Mouse (Mus musculus) CH12.LX (cell line): ENCODE data around the gene Cryl1. TPM values are rescaled to one million over a fixed set of nuclear protein-coding genes. Genes with fewer than 3 reads are reported as not detected.

Source experiments
- DNase-seq: peaks from one replicate; pipeline ENCODE4 v3.0.0-alpha.2; 2013; ENCODE audit errors: extremely low read depth
- H3K27ac ChIP-seq: 2 replicates; pipeline ENCODE4 v1.5.1; 2012; ENCODE audit warnings: low read depth, mild to moderate bottlenecking, control low read depth, moderate library complexity; ENCODE audit not compliant: insufficient read depth
- H3K27me3 ChIP-seq: replicated peaks from 2 replicates; pipeline ENCODE3; 2012; ENCODE audit warnings: inconsistent platforms
- H3K36me3 ChIP-seq, 2 experiments: replicated peaks in 1 of 2; 2 replicates each; pipeline versions ENCODE3 to v1.6.1; 2012; ENCODE audit warnings: inconsistent platforms in 1 of 2, low read length in 1 of 2, mild to moderate bottlenecking in 1 of 2, mixed read lengths in 1 of 2, moderate library complexity in 1 of 2; ENCODE audit not compliant: control insufficient read depth in 1 of 2, insufficient read depth in 1 of 2
- H3K4me1 ChIP-seq, 2 experiments: 2 replicates each; pipeline ENCODE4 v1.6.1; 2012; ENCODE audit warnings: inconsistent platforms in 1 of 2, moderate library complexity in 1 of 2; ENCODE audit not compliant: insufficient read depth in 2 of 2, control insufficient read depth in 1 of 2
- H3K4me2 ChIP-seq: 2 replicates; pipeline ENCODE4 v1.6.1; 2012; ENCODE audit warnings: low read depth, mild to moderate bottlenecking, control low read depth; ENCODE audit not compliant: poor library complexity, insufficient read depth, severe bottlenecking
- H3K4me3 ChIP-seq, 3 experiments: fragments of 150-350 bp in 1 of 3; sonication (generic) in 1 of 3; replicated peaks in 1 of 3; 2 replicates each; pipeline versions ENCODE3 to v1.5.1; 2011 to 2012; ENCODE audit warnings: low read depth in 2 of 3, low read length in 2 of 3, mild to moderate bottlenecking in 2 of 3, moderate library complexity in 2 of 3, control low read depth in 1 of 3, improper control_type of control experiment in 1 of 3, inconsistent platforms in 1 of 3, mixed read lengths in 1 of 3; ENCODE audit not compliant: poor library complexity in 1 of 3
- H3K79me2 ChIP-seq: replicated peaks from 2 replicates; pipeline ENCODE4 v1.6.1; 2012; ENCODE audit warnings: mild to moderate bottlenecking, moderate library complexity; ENCODE audit not compliant: control insufficient read depth, poor library complexity, insufficient read depth, severe bottlenecking; ENCODE audit errors: extremely low read depth
- H3K9ac ChIP-seq: 2 replicates; pipeline ENCODE4 v1.6.1; 2012; ENCODE audit warnings: low read depth, mild to moderate bottlenecking, control low read depth, moderate library complexity; ENCODE audit not compliant: insufficient read depth
- H3K9me3 ChIP-seq: replicated peaks from 2 replicates; pipeline ENCODE3; 2012; ENCODE audit warnings: low read length, inconsistent platforms, mixed read lengths
- CHD2 ChIP-seq: IDR thresholded peaks from 2 replicates; pipeline ENCODE4 v1.6.1; 2011; ENCODE audit warnings: low read length, improper control_type of control experiment
- ELF1 ChIP-seq: IDR thresholded peaks from 2 replicates; pipeline ENCODE4 v1.6.1; 2014; ENCODE audit warnings: low read depth, mild to moderate bottlenecking, inconsistent platforms, low read length, improper control_type of control experiment
- ETS1 ChIP-seq: conservative IDR thresholded peaks from 2 replicates; pipeline ENCODE4 v1.6.1; 2012; ENCODE audit warnings: low read depth, mild to moderate bottlenecking, inconsistent platforms, low read length, improper control_type of control experiment, moderate library complexity
- HCFC1 ChIP-seq: IDR thresholded peaks from 2 replicates; pipeline ENCODE4 v1.6.1; 2012; ENCODE audit warnings: low read depth, mild to moderate bottlenecking, inconsistent platforms, low read length, improper control_type of control experiment
- JUN ChIP-seq: IDR thresholded peaks from 2 replicates; pipeline ENCODE4 v1.6.1; 2011; ENCODE audit warnings: low read depth, mild to moderate bottlenecking, low read length, improper control_type of control experiment, moderate library complexity; ENCODE audit not compliant: insufficient read depth
- MAFK ChIP-seq: IDR thresholded peaks from 2 replicates; pipeline ENCODE4 v1.6.1; 2011; ENCODE audit warnings: low read length, improper control_type of control experiment; ENCODE audit not compliant: insufficient replicate concordance
- MEF2A ChIP-seq: IDR thresholded peaks from 2 replicates; pipeline ENCODE4 v1.6.1; 2014; ENCODE audit warnings: low read depth, mild to moderate bottlenecking, inconsistent platforms, low read length, improper control_type of control experiment, borderline replicate concordance
- POLR2A ChIP-seq: IDR thresholded peaks from 2 replicates; pipeline ENCODE4 v1.6.1; 2011; ENCODE audit warnings: low read depth, mild to moderate bottlenecking, improper control_type of control experiment, low read length
- RAD21 ChIP-seq: IDR thresholded peaks from 2 replicates; pipeline ENCODE4 v1.6.1; 2011; ENCODE audit warnings: low read depth, mild to moderate bottlenecking, low read length, improper control_type of control experiment, moderate library complexity
- TBP ChIP-seq: conservative IDR thresholded peaks from 2 replicates; pipeline ENCODE4 v1.6.1; 2011; ENCODE audit warnings: low read depth, low read length, improper control_type of control experiment
- UBTF ChIP-seq: IDR thresholded peaks from 2 replicates; pipeline ENCODE4 v1.6.1; 2012; ENCODE audit warnings: low read depth, mild to moderate bottlenecking, inconsistent platforms, low read length, improper control_type of control experiment, moderate library complexity
- USF1 ChIP-seq: IDR thresholded peaks from 2 replicates; pipeline ENCODE4 v1.6.1; 2014; ENCODE audit warnings: low read depth, mild to moderate bottlenecking, inconsistent platforms, low read length, improper control_type of control experiment
- USF2 ChIP-seq: conservative IDR thresholded peaks from 2 replicates; pipeline ENCODE4 v1.6.1; 2011; ENCODE audit warnings: low read depth, low read length, improper control_type of control experiment
- ZKSCAN1 ChIP-seq: IDR thresholded peaks from 2 replicates; pipeline ENCODE4 v1.6.1; 2012; ENCODE audit warnings: low read depth, inconsistent platforms, low read length, improper control_type of control experiment, borderline replicate concordance
- ZMIZ1 ChIP-seq: IDR thresholded peaks from 2 replicates; pipeline ENCODE4 v1.6.1; 2012; ENCODE audit warnings: low read depth, mild to moderate bottlenecking, inconsistent platforms, low read length, improper control_type of control experiment
- dilution Hi-C: fragments of 300-500 bp; cut with MboI; formaldehyde crosslinking; loops from 2 replicates; pipeline ENCODE4 v1.14.3; 2020; ENCODE audit warnings: low sequenced_read_pairs; ENCODE audit not compliant: extremely low pct_unique_long_range_greater_than_20kb, extremely low pct_ligation_motif_present
- in situ Hi-C: fragments of 300-500 bp; cut with MboI; formaldehyde crosslinking; loops from 3 replicates; pipeline ENCODE4 v1.14.3; 2019; ENCODE audit warnings: low sequenced_read_pairs, low pct_ligation_motif_present, low pct_unique_long_range_greater_than_20kb, mixed read lengths
- polyA plus RNA-seq: library from polyadenylated mRNA; unstranded; fragments of >175 nt; gene quantifications from 2 replicates; pipeline ENCODE4 v1.2.1, GENCODE M21; 2012; ENCODE audit warnings: low read depth; ENCODE audit not compliant: insufficient read length
- total RNA-seq, 2 experiments: library from RNA; depleted of rRNA; stranded (reverse); fragments of 300-350 nt in 1 of 2; fragments of >200 nt in 1 of 2; gene quantifications; 2 replicates each; pipeline ENCODE4 v1.2.3; 2012 to 2014

Cryl1 gene
- total and polyA plus RNA-seq, 3 experiments = 13.1 to 33.7 (median 31.8) TPM

DNA sequence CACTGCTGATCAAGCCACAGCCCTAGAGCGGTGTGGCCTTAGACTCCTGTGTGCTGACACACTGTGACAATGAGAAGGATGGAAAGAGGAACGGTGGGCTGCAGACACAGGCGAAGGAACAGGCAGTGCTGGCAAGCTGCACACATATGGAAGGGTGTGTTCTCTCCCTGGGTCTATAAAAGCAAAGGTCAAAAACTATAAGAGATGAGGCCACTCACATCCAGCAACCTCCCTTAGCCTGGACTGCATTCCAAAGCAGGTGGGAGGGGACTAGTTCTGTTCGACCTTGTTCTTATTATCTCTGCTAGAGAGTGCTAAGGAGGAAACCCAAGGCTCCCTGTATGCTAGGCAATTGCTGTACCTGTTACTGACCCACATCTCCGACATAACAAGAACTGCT lies 6.1 kb downstream of the Cryl1 start:
- no peak for TF ChIP-seq HCFC1
- TF ChIP-seq JUN = no peak
- TF ChIP-seq CHD2 = no peak
- TF ChIP-seq ZKSCAN1 = no peak
- no peak for TF ChIP-seq RAD21
- no peak for TF ChIP-seq MEF2A
- TF ChIP-seq USF2 = no peak
- TF ChIP-seq ZMIZ1 = no peak
- TF ChIP-seq TBP = no peak
- no peak for TF ChIP-seq UBTF
- TF ChIP-seq MAFK = no peak
- no peak for TF ChIP-seq POLR2A
- no peaks in the 10 kb centered on the region for H3K9me3 ChIP-seq
- dilution Hi-C loops (no loop called here), in situ Hi-C loops (loop anchor here (25.0 kb wide), 1 partner anchor 520 kb away; no protein-coding TSS in a partner anchor)
- no peak overlapping the region for H3K4me2 ChIP-seq
- peaks cover 3 to 4% of the 10 kb centered on the region in 2 experiments for H3K4me1 ChIP-seq
- no peak overlapping the region for H3K4me3 ChIP-seq
- no peak overlapping the region for H3K27ac ChIP-seq
- no peaks in the 10 kb centered on the region for H3K79me2 ChIP-seq
- peaks cover 0 to 4% of the 10 kb centered on the region in 2 experiments for H3K36me3 ChIP-seq
- DNase-seq = no peak
- no peaks in the 10 kb centered on the region for H3K27me3 ChIP-seq
- H3K9ac ChIP-seq = no peak overlapping the region

DNA sequence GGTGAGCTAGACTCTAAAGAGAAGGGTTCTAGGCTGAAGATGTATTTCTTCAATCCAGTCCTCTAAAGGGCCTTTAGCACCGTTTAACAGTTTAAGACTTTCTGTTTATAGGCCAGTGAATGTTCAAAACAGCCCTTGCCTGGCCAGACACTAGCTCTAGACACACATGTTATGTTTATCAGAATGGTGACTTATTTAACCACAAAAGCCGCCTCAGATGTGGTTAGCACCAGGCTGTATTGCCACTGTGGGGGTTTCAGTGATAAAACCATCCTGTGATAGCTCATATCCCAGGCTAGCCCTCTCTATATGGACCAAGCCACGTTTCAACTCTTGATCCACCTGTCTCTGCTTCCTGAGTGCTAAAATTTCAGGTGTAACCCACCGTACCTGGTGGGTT lies 6.7 kb downstream of the Cryl1 start:
- dilution Hi-C loops = no loop called here
- in situ Hi-C loops = loop anchor here (25.0 kb wide), 1 partner anchor 521 kb away; no protein-coding TSS in a partner anchor
- Histone ChIP-seq H3K4me2 (no peak overlapping the region), H3K27me3 (no peaks in the 10 kb centered on the region), H3K36me3 (peaks cover 0 to 6% of the 10 kb centered on the region in 2 experiments), H3K4me1 (no peaks in the 10 kb centered on the region; a peak in 1 of 4 replicates), H3K4me3 (no peak overlapping the region), H3K79me2 (no peaks in the 10 kb centered on the region), H3K9ac (no peak overlapping the region), H3K27ac (no peak overlapping the region), H3K9me3 (no peaks in the 10 kb centered on the region)
- no peak for DNase-seq
- TF ChIP-seq USF1 (no peak), ETS1 (no peak), ELF1 (no peak), HCFC1 (no peak)
